Mouse (Mus musculus): Measurements from ENCODE around the gene Phf21a.

DNA sequence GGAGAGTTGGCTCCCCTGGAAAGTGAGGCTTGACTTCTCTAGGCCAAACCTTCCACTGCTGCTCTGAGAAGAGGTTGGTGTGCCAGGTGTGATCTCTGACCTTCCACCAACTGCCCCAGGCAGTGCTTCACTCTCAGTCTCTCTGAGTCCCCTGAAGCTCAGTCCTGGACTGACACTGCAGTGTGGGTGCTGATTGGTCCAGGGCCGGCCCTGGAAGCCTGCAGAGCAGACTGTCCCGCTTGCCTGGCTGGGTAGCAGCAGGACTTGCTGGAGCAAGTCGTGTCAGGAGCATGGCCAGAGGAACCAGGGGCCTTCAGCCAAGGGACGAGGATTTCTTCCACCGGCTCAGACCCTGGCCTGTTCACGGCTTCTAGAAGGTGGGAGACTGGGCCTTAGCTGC is 311.8 kb downstream of the Phf21a start:
- TF ChIP-seq POLR2A (IDR thresholded peaks at IDR 0.05; ENCODE audit: insufficient read depth, low read depth, low read length) (no peak), CTCF (IDR thresholded peaks at IDR 0.05; ENCODE audit: insufficient read depth, low read depth, low read length) (no peak)
